Mouse (Mus musculus): Measurements from ENCODE around the gene Dock4.

Dock4 gene

GRCm38 (mm10) chr12:40511643-40512369 lies 66.1 kb downstream of the Dock4 start:
- no peak for DNase-seq (ENCODE audit: low read depth, low spot score)

GRCm38 (mm10) chr12:40512370-40512693 lies 66.6 kb downstream of the Dock4 start:
- peak; percentile 34 for DNase-seq (ENCODE audit: low read depth, low spot score)

- no peak for DNase-seq (ENCODE audit: low read depth, low spot score)
These were observed 67.2 kb downstream of the Dock4 start for GRCm38 (mm10) chr12:40512994-40513393.

- DNase-seq (ENCODE audit: low read depth, low spot score): no peak
These were observed 68.3 kb downstream of the Dock4 start for GRCm38 (mm10) chr12:40514021-40514420.

- DNase-seq (ENCODE audit: low read depth, low spot score): no peak
These were observed 76.7 kb downstream of the Dock4 start for GRCm38 (mm10) chr12:40522468-40522867.

GRCm38 (mm10) chr12:40523020-40523419 lies 77.3 kb downstream of the Dock4 start:
- no peak for DNase-seq (ENCODE audit: low read depth, low spot score)

GRCm38 (mm10) chr12:40525045-40525444 lies 79.3 kb downstream of the Dock4 start:
- DNase-seq (ENCODE audit: low read depth, low spot score): no peak

- DNase-seq (ENCODE audit: low read depth, low spot score): no peak
These were observed 90.2 kb downstream of the Dock4 start for GRCm38 (mm10) chr12:40535655-40536618.

- no peak for DNase-seq (ENCODE audit: low read depth, low spot score)
These were observed 92.1 kb downstream of the Dock4 start for GRCm38 (mm10) chr12:40537826-40538225.

GRCm38 (mm10) chr12:40538318-40538717 lies 92.6 kb downstream of the Dock4 start:
- DNase-seq (ENCODE audit: low read depth, low spot score): no peak

- no peak for DNase-seq (ENCODE audit: low read depth, low spot score)
These were observed 93.0 kb downstream of the Dock4 start for GRCm38 (mm10) chr12:40538780-40539179.

- no peak for DNase-seq (ENCODE audit: low read depth, low spot score)
These were observed 98.5 kb downstream of the Dock4 start for GRCm38 (mm10) chr12:40544273-40544672.

- DNase-seq (ENCODE audit: low read depth, low spot score): no peak
These were observed 101.1 kb downstream of the Dock4 start for GRCm38 (mm10) chr12:40546827-40547226.

GRCm38 (mm10) chr12:40551317-40551716 lies 105.6 kb downstream of the Dock4 start:
- no peak for DNase-seq (ENCODE audit: low read depth, low spot score)

- no peak for DNase-seq (ENCODE audit: low read depth, low spot score)
These were observed 106.4 kb downstream of the Dock4 start for GRCm38 (mm10) chr12:40552201-40552600.

- DNase-seq (ENCODE audit: low read depth, low spot score): no peak
These were observed 108.2 kb downstream of the Dock4 start for GRCm38 (mm10) chr12:40553929-40554328.

- no peak for DNase-seq (ENCODE audit: low read depth, low spot score)
These were observed 109.3 kb downstream of the Dock4 start for GRCm38 (mm10) chr12:40554941-40555511.

- DNase-seq (ENCODE audit: low read depth, low spot score): no peak
These were observed 112.8 kb downstream of the Dock4 start for GRCm38 (mm10) chr12:40558600-40558999.

GRCm38 (mm10) chr12:40559103-40559502 lies 113.4 kb downstream of the Dock4 start:
- no peak for DNase-seq (ENCODE audit: low read depth, low spot score)

GRCm38 (mm10) chr12:40563703-40564102 lies 118.0 kb downstream of the Dock4 start:
- DNase-seq (ENCODE audit: low read depth, low spot score): no peak

GRCm38 (mm10) chr12:40564261-40564660 lies 118.5 kb downstream of the Dock4 start:
- DNase-seq (ENCODE audit: low read depth, low spot score): peak; percentile 23

GRCm38 (mm10) chr12:40568365-40568885 lies 122.7 kb downstream of the Dock4 start:
- no peak for DNase-seq (ENCODE audit: low read depth, low spot score)
